Mouse (Mus musculus): ENCODE measurements at regions not wholly inside any gene's neighbourhood (a gene's known extent, or its start where the extent isn't known, plus 50 kb on each side); places are given as distances from the start of the nearest gene placed in this dataset.

DNA sequence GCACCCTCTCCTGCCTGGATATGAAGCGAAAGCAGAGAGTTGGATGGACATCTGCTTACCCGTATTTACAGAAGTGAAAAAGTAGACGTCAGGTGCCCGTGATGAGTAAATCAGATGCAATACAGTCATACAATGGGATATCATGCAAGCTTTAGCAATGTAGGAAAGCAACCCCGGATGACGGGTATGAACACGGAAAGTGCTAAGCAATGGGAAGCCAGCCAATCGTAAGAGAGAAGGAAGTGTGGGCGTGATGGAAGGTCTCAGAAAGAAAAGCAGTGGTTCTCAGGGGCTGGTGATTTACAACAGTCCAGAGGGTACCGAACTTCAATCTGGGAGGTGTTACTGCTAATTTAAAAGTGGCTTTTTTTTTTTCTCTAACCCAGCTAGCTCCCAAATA lies 89.9 kb upstream of the Arid2 start:
- WGBS: 79% methylated on average over 10 of the region's 10 CpGs
- no peak for ATAC-seq (ENCODE audit: low FRiP score, low read depth)
- H3K27me3 ChIP-seq: no peaks in the 10 kb centered on the region

DNA sequence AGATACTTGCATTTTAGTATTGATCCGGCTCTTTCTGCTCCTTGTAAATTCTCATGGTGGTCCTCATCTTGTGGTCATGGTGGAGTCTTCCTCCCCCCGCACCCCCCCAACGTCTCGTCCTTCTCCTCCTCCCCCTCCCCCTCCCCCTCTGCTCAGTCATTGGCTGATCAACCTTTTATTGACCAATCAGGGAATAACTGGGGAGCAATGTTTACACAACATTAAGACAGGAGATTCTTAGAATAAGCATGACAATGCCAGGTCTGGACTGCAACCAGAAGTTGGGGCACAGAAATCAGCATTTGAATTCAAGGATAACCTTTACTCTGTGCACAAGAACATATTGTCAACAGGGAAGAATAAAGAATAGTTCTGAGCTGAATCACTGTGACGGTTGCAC lies 89.4 kb upstream of the Arid2 start:
- H3K9me3 ChIP-seq: no peaks in the 10 kb centered on the region
- WGBS: 38% methylated on average over 5 of the region's 5 CpGs
- H3K4me2 ChIP-seq (replicated peaks): no peak overlapping the region
- no peak overlapping the region for H3K9ac ChIP-seq (replicated peaks)
- H3K4me1 ChIP-seq: peaks cover 4% of the 10 kb centered on the region; the same call in 1 of the 2 replicates
- H3K4me3 ChIP-seq: no peak overlapping the region
- ATAC-seq (ENCODE audit: low FRiP score, low read depth): no peak
- no peaks in the 10 kb centered on the region for H3K27me3 ChIP-seq
- no peak overlapping the region for H3K27ac ChIP-seq (replicated peaks)
- H3K36me3 ChIP-seq: no peaks in the 10 kb centered on the region

More for the DNA sequence above, 89.9 kb upstream of the Arid2 start:
- H3K36me3 ChIP-seq: no peaks in the 10 kb centered on the region
- peaks cover 4% of the 10 kb centered on the region; the same call in 1 of the 2 replicates for H3K4me1 ChIP-seq
- no peak overlapping the region for H3K27ac ChIP-seq (replicated peaks)
- H3K4me3 ChIP-seq: no peak overlapping the region
- H3K4me2 ChIP-seq (replicated peaks): no peak overlapping the region
- H3K9ac ChIP-seq (replicated peaks): no peak overlapping the region
- H3K9me3 ChIP-seq: no peaks in the 10 kb centered on the region

DNA sequence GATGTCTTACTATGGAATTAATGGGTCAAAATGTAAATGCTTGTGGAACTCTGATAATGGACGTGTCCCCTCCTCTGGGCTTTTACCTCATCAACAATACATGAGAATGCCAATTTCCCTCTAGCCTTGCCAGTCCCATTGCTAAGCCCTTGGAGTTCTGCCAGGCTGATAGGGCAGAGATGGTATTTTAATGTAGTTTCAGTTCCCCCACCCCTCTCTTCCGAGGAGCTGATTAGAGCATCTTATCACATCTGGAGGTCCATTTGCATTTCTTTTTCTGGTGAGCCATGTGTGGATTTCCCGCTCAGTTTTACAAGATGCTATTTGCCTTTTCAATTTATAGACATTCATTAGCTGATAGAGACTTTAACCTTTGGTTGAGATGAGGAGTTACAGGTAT lies 86.0 kb upstream of the Arid2 start:
- Histone ChIP-seq H3K4me3 (no peak overlapping the region), H3K36me3 (no peaks in the 10 kb centered on the region), H3K4me2 (replicated peaks) (no peak overlapping the region), H3K27ac (replicated peaks) (no peak overlapping the region), H3K27me3 (no peaks in the 10 kb centered on the region), H3K9ac (replicated peaks) (no peak overlapping the region), H3K9me3 (no peaks in the 10 kb centered on the region), H3K4me1 (peaks cover 4% of the 10 kb centered on the region; the same call in 1 of the 2 replicates)
- WGBS: 76% methylated on average over 3 of the region's 3 CpGs
- ATAC-seq (ENCODE audit: low FRiP score, low read depth): no peak

DNA sequence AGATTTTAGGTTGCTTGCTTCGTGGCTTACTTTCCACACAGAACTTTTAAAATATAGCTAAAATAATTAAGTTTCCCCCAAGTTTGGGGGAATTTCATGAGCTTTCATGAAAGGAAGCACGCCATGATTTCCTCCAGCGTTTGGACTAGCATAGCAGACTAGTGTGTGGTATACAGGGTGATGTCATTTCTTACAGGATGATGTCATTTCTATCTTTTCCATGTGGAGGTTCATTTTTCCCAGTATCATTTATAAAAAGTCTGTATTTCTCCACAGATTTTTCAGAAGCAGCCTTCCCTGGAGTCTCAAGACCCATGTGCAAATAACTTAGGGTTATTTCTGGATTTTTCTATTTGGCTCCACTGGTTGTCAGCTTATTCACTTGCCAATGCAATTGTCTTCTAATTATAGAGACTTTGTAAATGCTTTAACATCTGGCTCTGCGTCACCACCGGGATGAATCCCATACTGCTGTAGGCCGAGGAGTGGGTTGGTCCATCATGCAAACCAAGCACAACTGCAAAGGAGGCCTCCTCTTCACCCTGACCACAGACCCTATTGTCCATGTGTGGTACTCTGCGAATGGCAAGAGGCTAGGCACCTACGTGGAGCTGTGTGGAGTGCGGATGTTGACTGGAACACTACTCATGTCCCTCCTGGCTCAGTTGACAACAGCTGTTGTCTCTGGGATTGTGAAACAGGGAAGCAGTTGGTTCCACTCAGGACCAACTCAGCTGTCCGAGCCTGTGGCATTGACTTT lies 85.4 kb upstream of the Arid2 start:
- H3K4me3 ChIP-seq: no peak overlapping the region
- no peak for ATAC-seq (ENCODE audit: low FRiP score, low read depth)
- H3K27ac ChIP-seq (replicated peaks): no peak overlapping the region
- 93% methylated on average over 10 of the region's 10 CpGs for WGBS
- no peak overlapping the region for H3K9ac ChIP-seq (replicated peaks)
- H3K4me1 ChIP-seq: peaks cover 4% of the 10 kb centered on the region; the same call in 1 of the 2 replicates
- no peaks in the 10 kb centered on the region for H3K27me3 ChIP-seq
- no peak overlapping the region for H3K4me2 ChIP-seq (replicated peaks)
- no peaks in the 10 kb centered on the region for H3K9me3 ChIP-seq
- no peaks in the 10 kb centered on the region for H3K36me3 ChIP-seq

DNA sequence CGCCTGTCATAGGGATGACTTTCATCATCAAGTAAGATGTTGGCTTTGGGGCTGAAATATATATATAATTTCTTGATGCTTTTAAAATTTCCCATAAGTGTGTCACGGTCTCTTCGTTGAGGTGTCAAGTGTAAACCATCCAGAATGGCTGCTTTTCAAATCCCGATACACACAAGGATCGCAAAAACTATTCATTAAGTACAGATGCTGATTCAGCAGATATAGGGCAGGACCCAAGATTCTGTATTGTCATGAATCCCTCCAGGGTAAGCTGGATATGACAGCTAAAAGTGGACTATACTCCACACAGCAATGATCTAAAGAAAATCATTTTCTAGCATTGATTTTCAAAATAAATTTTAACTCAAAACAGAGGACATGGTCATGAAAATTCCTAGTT lies 83.1 kb upstream of the Arid2 start:
- Histone ChIP-seq H3K27me3 (no peaks in the 10 kb centered on the region), H3K4me1 (no peaks in the 10 kb centered on the region; the same call in 1 of the 2 replicates), H3K9ac (replicated peaks) (no peak overlapping the region), H3K4me2 (replicated peaks) (no peak overlapping the region), H3K36me3 (no peaks in the 10 kb centered on the region), H3K27ac (replicated peaks) (no peak overlapping the region), H3K4me3 (no peak overlapping the region), H3K9me3 (no peaks in the 10 kb centered on the region)
- ATAC-seq (ENCODE audit: low FRiP score, low read depth): no peak
- 93% methylated on average over 5 of the region's 5 CpGs for WGBS

DNA sequence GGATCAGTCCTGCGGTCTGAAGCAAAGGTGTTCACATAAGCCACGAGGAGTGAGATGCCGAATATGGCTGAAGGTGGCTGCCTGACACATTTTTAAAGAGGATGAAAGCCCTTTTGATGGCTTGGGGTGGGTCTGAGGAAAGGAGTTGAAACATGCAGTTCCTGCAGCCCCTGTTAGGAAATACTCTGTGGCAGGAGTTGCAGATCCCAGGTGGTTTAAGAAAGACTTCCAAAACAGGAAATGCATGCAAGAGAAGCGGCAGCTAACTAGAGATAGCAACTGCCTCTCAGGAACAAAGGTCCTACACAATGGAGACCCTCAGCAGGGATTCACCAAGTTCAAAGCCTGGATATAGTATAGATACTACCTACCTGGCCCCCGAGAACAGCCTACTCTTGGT lies 82.7 kb upstream of the Arid2 start:
- H3K27me3 ChIP-seq: no peaks in the 10 kb centered on the region
- H3K4me3 ChIP-seq: no peak overlapping the region
- H3K9ac ChIP-seq (replicated peaks): no peak overlapping the region
- no peak for ATAC-seq (ENCODE audit: low FRiP score, low read depth)
- no peaks in the 10 kb centered on the region for H3K9me3 ChIP-seq
- no peaks in the 10 kb centered on the region for H3K36me3 ChIP-seq
- no peak overlapping the region for H3K27ac ChIP-seq (replicated peaks)
- H3K4me2 ChIP-seq (replicated peaks): no peak overlapping the region
- no peaks in the 10 kb centered on the region; the same call in 1 of the 2 replicates for H3K4me1 ChIP-seq
- WGBS: 85% methylated on average over 5 of the region's 5 CpGs

DNA sequence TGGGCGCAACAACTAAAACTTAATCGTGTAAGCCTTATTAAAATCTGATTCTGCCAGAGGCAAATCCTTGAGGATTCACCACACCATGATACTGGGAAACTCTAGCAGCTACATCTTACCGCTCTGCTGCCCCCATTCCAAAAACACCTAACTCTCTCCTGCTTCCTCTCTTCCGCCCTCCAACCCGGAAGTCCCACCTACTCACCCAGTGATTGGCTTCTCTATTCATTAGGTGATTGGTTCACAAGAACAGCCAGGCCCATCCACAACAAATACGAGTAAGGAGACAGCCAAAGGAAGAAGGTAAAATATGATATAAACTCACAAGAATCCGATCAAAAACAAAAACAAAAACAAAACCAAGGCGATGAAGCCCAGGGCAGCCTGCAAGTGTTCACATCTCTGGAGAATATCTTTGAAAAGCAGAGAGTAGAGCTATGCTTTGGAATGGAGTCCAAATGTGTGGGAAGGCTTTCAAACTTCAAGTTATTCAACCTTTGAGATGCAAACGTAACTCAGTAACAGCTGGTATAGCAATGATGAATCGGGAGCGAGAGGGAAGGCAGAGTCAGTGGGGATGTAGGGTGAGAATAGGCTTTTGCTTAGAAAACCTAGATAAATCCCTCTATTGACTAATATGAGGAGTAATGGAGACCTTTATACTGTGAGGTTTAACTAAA lies 76.5 kb upstream of the Arid2 start:
- no peaks in the 10 kb centered on the region for H3K4me1 ChIP-seq
- H3K9ac ChIP-seq (replicated peaks): no peak overlapping the region
- no peak overlapping the region for H3K4me3 ChIP-seq
- H3K36me3 ChIP-seq: no peaks in the 10 kb centered on the region
- H3K4me2 ChIP-seq (replicated peaks): no peak overlapping the region
- H3K27ac ChIP-seq (replicated peaks): no peak overlapping the region
- no peaks in the 10 kb centered on the region for H3K27me3 ChIP-seq
- ATAC-seq (ENCODE audit: low FRiP score, low read depth): no peak
- 90% methylated on average over 11 of the region's 11 CpGs for WGBS
- H3K9me3 ChIP-seq: no peaks in the 10 kb centered on the region

DNA sequence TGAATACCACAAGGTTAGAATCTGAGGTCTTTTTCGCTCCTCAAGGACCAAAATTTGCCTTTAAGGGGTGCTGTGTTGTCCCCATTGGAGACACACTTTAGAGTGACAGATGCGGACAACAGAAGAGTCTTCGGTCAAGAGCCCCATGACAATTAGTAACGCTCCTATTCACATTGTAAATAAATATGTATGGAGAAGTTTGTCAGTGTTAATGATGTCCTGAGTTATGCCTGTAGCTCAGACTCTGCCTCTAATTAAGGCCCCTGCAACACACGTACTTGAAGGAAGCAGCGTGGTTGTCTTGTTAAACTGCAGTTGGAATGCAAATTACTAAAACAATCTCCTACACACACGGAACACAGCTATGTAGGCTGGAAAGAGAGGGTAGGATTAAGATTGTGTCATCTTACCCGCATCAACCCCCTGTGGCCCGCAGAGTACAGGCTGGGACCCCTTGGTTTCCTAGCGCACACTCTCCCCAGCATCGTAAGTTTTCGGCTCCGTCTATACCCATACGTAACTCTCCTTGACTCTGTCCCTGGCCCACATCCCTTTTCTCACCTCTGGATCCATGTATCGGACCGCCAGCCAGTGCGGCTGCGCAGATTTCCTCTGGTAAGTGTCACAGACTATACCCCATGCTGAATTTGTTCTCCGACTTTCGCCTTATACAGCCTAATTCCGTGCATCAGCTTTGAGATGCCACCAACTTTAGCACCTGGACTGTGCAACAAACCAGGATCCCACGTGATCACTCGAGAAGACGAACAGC lies 73.6 kb upstream of the Arid2 start:
- no peak for ATAC-seq (ENCODE audit: low FRiP score, low read depth)
- WGBS: 83% methylated on average over 24 of the region's 24 CpGs
- Histone ChIP-seq H3K27ac (replicated peaks) (no peak overlapping the region), H3K4me1 (no peaks in the 10 kb centered on the region), H3K4me3 (no peak overlapping the region), H3K9ac (replicated peaks) (no peak overlapping the region), H3K9me3 (no peaks in the 10 kb centered on the region), H3K27me3 (no peaks in the 10 kb centered on the region), H3K36me3 (no peaks in the 10 kb centered on the region), H3K4me2 (replicated peaks) (no peak overlapping the region)

DNA sequence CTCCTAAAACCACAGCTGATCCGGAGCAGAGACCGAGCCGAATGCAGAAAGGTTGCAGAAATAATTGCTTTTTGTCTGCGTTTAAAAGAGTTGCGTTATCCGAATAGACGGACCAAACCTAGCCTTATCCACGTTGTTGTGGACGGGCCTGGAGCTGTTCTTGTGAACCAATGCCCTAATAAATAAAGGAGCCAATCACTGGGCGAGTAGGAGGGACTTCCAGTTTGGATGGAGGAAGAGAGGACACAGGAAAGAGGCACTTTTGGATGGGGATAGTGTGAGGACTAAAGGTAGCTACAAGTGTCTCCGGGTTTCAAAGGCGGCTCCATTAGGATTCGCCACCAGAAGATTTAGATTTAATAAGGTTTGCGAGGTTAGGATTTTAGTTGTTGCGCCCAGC lies 69.4 kb upstream of the Arid2 start:
- no peaks in the 10 kb centered on the region for H3K27me3 ChIP-seq
- WGBS: 93% methylated on average over 15 of the region's 15 CpGs
- H3K9me3 ChIP-seq: no peaks in the 10 kb centered on the region
- H3K36me3 ChIP-seq: no peaks in the 10 kb centered on the region
- H3K27ac ChIP-seq (replicated peaks): no peak overlapping the region
- H3K4me3 ChIP-seq: no peak overlapping the region
- ATAC-seq (ENCODE audit: low FRiP score, low read depth): no peak
- no peaks in the 10 kb centered on the region for H3K4me1 ChIP-seq
- H3K9ac ChIP-seq (replicated peaks): no peak overlapping the region
- H3K4me2 ChIP-seq (replicated peaks): no peak overlapping the region

DNA sequence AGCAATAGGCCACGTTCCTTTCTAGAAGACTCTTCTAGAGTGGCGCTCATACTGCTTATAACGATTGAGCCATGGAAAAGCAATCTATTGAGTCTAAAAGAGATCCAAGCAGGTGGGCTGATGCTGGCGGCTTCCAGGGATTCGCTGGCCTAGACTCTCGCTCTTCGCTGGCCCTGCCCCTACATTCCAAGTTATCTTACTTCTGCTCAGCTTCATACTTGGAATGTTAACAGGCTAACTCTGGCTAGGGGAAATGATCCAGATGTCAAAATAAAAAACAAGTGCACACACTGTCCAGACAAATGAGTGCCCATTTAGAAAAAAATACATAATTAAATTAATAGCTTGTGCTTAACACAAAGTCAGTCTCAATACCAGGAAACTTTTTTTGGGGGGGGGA lies 67.6 kb upstream of the Arid2 start:
- WGBS: 88% methylated on average over 7 of the region's 7 CpGs
- no peaks in the 10 kb centered on the region for H3K27me3 ChIP-seq
- no peak overlapping the region for H3K4me2 ChIP-seq (replicated peaks)
- ATAC-seq (ENCODE audit: low FRiP score, low read depth): no peak
- H3K9me3 ChIP-seq: no peaks in the 10 kb centered on the region
- no peaks in the 10 kb centered on the region for H3K4me1 ChIP-seq
- H3K4me3 ChIP-seq: no peak overlapping the region
- no peak overlapping the region for H3K9ac ChIP-seq (replicated peaks)
- no peak overlapping the region for H3K27ac ChIP-seq (replicated peaks)
- no peaks in the 10 kb centered on the region for H3K36me3 ChIP-seq

DNA sequence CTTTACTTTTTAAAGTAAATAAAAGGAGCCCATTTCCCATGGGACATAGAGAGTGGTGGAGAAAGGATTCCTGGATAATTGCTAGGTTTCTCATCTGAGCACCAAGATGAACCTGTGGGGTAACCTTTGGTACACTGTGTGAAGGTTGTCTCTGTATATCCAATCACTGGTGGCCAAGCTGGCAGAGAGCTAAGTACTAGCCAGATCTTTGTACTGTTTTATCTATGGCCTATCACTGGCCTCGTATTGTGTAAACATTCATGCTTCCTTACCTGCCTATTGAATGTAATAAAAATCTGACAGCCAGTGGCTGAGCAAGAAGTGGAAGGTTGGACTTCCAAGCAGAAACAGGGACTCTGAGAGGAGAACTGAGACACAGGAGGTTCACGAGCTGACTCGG lies 55.3 kb upstream of the Arid2 start:
- WGBS: 89% methylated on average over 3 of the region's 3 CpGs
- no peak for ATAC-seq (ENCODE audit: low FRiP score, low read depth)
- H3K4me1 ChIP-seq: no peaks in the 10 kb centered on the region
- no peak overlapping the region for H3K4me3 ChIP-seq
- H3K27ac ChIP-seq (replicated peaks): no peak overlapping the region
- H3K36me3 ChIP-seq: no peaks in the 10 kb centered on the region
- no peak overlapping the region for H3K4me2 ChIP-seq (replicated peaks)
- no peaks in the 10 kb centered on the region for H3K27me3 ChIP-seq
- H3K9me3 ChIP-seq: no peaks in the 10 kb centered on the region
- H3K9ac ChIP-seq (replicated peaks): no peak overlapping the region

DNA sequence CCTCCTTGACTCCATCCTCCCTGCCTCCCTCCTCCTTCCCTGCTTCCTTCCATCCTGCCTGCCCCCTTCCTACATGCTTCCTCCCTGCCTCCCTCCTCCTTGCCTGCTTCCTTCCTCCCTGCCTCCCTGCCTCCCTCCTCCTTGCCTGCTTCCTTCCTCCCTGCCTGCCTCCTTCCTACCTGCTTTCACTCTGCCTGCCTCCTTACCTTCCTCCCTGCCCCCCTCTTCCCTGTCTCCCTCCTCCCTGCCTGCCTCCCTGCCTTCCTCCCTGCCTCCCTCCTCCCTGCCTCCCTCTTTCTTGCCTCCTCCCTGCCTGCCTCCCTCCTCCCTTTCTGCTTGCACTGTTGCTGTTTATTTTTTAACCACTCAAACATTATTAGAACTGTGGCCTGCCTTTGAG lies 54.2 kb upstream of the Arid2 start:
- no peaks in the 10 kb centered on the region for H3K27me3 ChIP-seq
- no peak overlapping the region for H3K9ac ChIP-seq (replicated peaks)
- no peak overlapping the region for H3K4me2 ChIP-seq (replicated peaks)
- no peak for ATAC-seq (ENCODE audit: low FRiP score, low read depth)
- H3K9me3 ChIP-seq: no peaks in the 10 kb centered on the region
- no peak overlapping the region for H3K4me3 ChIP-seq
- H3K4me1 ChIP-seq: no peaks in the 10 kb centered on the region
- H3K27ac ChIP-seq (replicated peaks): no peak overlapping the region
- no peaks in the 10 kb centered on the region for H3K36me3 ChIP-seq

Data from midbrain, embryonic 12.5 days (tissue).